Mouse (Mus musculus): ENCODE results near the gene Cyp2f2.
A peak's percentile ranks its signal among the peaks of the same experiment; 100 is the strongest.

Gene Cyp2f2

DNA sequence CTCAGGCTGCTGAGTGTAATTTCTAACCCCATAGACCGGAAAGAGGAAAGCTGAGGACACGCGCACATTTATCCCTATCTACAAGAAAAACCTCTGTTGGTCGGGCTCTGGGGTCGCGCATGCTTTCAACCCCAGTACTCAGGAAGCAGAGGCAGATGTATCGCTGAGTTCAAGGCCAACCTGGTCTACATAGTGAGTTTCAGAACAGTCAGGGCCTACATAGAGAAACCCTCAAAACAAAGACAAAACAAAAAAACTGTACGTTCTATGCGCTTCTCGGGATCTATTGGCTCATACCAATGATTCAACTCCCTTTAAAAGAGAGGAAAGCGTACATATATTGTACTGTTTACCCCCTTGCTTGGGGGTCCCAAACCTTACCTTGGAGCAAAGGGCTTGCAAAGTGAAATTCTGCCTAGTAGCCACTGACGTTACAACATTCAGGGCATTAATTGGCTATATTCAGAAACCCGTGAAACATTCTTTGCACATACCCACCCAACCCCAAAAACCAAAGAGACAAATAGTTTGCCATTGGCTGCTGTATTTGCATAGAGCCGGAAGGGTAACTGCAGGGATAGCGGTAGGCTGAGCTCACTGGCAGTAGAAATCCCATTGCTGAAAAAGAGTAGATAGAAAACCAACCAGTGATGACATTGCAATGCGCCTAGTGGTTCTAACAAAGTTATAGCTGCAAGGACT lies 59.7 kb downstream of the Cyp2f2 start:
- DNase-seq (ENCODE audit: low spot score), result no peak

DNA sequence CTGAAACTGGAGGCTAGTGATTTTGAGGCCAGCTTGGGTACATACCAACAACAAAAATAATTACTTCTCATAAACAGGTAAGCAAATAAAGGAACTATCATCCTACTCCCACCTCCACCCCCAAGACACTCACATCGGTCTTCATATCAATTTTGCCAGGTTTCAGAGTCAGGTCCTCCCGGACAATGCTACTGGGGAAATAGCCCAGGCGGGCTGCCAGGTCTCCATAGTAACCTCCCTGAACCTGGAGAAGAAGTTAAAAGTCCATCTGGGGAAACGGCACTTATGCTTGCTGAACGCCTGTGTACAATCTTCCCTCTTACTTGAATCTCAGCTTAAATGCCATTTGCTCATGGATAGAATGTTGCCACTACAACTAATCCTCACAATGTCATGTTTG lies 60.3 kb downstream of the Cyp2f2 start:
- DNase-seq (ENCODE audit: low spot score), result peak; percentile 60

DNA sequence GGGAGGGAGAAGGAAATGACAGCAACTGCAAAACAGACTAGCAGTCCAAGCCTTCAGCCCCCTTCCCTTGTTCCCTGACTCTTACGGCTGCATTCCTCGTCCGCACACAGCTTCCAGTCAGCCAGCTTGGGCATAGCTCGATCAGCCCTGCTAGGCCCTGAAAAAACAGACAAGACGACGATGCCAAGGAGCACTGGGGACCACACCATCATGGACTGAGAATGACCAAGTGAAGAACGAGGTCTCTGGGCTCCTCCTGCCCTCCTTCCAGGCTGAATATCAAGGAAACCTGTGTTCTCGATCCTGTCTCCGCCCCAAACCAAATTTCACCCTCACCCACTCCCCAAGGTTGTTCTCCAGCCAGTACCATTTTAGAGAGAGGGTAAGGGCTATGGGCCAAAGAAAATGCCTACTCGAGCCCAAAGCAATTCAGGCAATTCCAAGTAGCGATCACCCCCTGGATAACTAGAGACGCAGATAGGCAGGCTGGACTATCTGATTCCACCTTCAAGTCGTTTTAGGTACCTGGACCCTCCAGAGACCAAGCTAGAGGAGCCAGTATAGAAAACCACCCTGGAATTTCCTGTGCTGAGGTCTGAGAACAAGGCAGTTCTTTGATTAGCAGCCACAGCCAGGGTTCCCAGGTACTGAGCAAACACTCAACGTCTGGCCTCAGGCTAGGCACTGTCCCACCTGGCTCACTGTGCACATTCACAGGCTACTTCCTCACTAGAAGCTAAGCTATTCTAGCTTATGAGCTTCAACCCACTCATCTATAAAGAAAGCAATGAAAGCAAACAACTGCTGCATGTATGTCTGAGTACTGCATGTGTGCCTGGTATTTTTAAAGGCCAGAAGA lies 61.4 kb downstream of the Cyp2f2 start, which contains the start of the genes Gm21983 and Mia:
Gene Gm21983, minus strand, starts transcription at position 250 of the 859 bp plus-strand sequence.
Gene Mia, minus strand, starts transcription at position 321 of the 859 bp plus-strand sequence.
- no peak for DNase-seq (ENCODE audit: low spot score)

DNA sequence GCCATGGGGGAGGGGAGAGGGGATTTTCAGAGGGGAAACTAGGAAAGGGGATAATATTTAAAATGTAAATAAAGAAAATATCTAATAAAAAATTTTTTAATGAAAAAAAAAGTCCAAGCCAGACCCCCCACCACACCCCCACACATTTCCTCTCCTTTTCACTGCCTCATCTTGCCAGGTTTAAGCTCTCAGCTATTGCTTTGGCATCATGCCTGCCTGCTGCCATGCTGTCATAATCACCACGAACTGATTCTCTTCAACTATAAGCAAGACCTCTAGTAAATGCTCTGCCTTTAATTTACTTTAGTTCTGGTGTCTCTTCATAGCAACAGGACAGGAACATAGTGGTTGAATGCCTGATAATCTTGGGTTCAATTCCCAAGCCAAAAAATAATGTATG lies 62.8 kb downstream of the Cyp2f2 start:
- DNase-seq (ENCODE audit: low spot score), result no peak
